Mouse (Mus musculus) layer of hippocampus, adult 8-10 months (tissue): ENCODE results near the gene Exog. TPM values are rescaled to one million over a fixed set of nuclear protein-coding genes. Genes with fewer than 3 reads are reported as not detected.

Experiments
- DNase-seq, 2 experiments: peaks; one replicate each; pipeline ENCODE4 v3.0.0; 2022; ENCODE audit warnings: low spot score in 2 of 2
- total RNA-seq, 4 experiments: library from RNA; stranded (reverse); gene quantifications; 2 replicates each; pipeline ENCODE4 v1.2.4; 2022

The Exog gene
- total RNA-seq, 4 experiments from 2014 or later = 17.2 to 24.9 (median 19.0) TPM

DNA sequence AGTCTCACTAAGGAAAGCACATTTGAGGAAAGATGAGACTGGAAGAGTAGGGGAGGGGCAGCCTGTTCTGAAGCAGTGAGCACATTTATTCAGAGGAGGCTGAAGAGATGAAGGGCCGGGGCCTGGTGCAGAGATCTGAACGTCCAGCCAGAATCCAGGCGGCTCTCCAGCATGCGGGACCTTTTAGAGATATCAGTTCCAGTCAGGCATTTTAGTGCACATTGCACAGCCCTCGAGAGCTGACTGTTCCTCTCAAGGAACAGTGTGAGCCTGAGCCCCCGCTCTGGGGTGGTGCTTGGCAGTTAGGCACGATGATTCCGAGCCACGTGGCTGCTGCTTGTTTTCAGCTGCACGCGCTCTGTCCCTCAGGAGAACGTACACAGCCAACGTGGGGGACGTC, 12.4 kb downstream of the Exog start:
- DNase-seq = no peak

DNA sequence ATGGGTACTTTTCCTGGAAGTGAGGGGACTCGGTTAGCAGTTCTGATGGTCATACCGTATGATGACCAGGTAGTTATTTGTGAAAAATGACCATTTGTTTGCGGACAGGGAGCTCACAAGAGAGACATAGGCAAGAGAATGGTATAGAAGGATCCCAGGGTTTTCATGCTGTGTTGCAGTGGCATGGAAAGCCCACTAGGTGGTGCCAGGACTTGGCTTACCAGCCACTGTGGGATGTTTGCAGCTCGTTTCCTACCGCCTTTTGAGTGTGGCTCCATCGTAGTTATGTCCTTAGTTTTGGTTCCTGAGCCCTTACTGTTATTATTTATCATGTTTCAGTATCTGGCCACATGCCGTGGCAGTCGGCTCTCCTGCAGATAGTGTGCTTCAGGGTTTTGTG, 15.7 kb downstream of the Exog start:
- peak; percentile 45 to 81 for DNase-seq

DNA sequence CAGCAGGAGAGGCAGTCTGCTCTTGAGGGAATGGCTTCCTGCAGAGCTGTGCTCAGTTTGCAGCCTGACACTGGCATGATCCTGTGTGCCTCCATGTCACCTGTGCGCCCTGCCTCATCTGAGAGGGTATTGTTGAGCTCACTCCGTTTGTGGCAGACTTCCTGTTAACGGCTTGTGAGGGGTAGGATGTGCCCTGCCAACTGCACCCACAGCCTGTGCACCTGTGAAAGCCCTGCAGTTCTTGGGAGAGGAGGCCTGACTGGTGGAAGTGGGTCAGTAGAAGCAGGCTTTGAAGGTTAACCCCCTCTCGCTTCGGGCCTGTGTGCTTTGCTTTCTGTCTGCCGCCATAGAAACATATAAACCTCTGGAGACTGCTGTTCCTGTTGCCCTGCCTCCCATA, 20.3 kb downstream of the Exog start:
- no peak for DNase-seq

DNA sequence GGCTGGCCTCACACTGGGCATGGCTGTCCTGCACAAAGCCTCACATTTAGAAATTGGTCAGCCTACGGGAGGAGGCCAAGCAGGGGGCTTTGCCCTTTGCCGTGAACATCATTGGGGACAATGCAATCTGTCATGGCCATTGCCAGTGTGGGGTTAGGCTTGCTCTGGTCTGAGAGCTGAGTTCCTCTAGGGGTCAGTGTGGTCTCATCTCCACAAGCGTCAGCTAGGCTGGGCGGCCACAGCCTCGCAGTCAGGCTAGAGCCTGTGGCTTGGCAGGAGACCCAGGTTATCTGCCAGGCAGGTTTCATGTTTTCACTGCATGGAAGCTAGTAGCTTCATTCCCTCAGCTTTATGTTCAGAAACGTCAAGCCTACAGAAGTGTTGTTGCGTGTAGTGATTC, 20.9 kb downstream of the Exog start:
- DNase-seq = no peak

DNA sequence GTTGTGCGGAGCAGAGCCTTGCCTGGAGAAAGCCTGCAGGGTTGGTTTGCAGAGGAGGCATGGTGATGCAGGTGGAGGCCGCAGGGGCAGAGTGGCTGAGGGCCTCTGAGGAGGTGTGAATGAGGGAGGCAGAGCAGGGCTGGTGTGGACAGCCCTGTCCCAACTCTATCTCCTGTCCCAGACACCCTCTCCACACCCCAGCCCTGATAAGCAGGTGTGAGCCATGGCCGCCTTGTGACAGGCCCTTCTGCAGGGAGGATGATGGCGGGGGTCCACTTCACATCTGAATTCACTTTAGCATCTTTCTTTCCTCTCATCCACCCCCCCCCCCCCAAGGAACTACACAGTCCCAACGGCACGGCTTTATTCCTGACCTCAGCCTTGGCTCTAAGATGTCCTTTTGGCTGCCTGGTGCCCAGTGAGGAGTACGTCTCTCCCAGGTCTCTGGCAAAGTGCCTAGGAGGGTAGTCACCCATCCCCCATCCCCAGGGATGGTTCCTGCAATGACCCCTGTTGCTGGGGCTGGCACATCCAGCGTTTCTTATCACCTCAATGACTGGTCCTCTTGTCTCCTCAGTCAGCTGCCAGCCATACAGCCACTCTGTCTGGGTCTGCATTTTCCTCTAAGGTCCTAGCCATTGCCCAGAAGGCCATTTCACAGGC, 25.1 kb downstream of the Exog start:
- DNase-seq = no peak

DNA sequence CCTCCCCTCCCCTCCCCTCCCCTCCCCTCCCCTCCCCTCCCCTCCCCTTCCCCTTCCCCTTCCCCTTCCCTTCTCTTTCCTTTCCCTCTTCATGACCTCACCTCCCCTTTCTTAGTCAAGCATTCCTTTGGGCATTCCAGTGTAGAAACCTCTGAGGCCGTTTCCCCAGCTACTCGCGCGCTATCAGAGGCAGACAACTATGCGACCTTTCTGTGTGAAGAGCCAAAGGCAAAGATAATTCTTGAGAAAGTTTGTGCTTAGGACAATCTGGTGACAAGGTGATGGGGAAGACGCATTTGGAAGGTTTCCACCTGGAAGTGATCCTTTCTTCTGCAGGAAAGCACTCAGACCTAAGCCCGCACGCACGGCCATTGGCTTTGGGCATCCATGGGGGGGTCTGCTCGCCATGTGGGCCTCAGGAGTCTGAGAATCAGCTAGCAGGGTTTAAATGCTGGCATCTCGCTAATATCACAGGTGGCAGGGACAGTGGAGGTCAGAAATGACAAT, 27.7 kb downstream of the Exog start:
- DNase-seq = no peak

DNA sequence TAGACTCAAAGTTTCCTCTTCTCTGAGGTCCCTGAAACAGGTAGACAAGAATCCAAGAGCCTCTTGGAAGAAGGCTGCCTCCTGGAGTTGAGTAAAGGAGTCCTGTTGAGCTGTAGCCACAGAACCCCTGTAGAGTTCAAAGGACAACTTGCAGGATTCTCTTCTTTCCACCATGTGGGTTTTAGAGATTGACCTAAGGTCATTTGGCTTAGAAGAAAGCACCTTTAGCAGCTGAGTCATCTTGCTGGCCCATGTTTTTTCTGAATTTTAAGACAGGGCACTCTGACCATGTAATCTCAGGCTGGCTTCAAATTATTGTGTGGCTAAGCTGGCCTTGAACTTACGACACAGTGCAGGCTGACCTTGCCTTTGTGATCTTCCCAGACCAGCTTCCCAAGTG, 28.3 kb downstream of the Exog start:
- DNase-seq = no peak

DNA sequence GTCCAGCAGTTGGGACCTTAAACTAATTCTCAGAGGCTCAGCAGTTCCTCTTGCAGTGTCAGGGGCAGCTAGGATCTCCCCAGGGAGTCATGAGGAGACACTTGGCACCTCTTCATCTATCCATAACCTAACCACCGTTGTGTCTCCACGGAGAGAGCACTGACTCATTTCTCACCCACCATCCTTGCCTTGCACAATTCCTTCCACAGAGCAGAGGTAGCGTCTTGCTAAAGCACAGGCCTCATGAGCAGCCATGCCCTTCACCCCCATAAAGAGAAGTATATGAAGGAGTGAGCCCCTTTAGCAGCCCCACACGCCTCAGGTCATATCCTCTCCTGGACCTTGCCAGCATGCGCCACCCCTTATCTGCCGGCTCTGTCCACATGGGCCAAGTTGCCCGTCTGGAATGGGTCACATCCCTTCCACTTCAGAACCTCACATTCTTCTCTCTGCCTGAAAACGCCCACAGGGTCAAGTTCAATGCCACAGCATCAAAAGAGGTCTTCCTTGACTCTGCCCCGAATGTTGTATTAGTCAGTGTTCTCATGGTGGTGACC, 28.9 kb downstream of the Exog start:
- no peak for DNase-seq

DNA sequence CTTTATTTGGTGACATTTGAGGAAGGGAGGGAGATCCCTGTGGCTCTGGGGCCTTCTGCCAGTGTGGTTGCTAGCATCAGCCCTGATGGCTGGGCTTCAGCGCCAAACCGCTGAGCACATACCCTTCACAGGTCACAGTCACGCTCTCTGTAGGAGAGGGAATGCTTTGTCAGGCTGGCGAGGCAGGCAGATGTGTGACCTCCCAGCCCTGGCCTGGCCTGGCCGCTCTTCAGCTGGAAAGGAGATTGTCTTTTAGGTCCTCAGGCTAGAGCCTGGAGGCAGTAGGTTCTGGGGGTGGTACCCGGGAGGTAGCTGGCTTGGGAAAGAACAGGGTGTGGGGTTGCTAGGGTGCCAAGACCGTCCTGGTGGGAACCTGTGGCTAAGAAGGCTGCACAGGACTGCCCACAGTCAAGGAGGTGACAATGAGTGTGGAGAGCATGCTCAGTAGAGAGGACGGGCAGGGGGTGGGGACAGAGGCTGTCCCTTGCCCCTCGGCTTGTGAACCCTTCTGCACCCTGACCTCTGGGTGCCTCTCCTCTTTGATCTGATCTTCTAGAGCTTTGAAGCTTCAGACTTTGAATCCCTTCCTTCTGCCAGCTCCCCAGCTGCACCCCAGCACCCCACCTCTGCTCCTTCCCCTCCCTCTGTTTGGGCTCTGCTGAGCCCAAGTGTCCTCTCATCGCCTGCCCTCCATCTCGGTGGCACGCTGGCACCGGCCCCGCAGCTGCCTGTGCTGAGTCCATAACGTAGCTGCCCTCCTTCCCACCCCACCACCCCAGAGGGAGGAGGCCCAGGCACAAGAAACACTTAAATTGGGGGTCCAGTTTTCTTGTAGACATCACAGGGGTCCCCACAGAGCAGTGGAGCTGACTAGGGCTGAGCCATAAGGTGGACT, 30.2 kb downstream of the Exog start:
- no peak for DNase-seq

DNA sequence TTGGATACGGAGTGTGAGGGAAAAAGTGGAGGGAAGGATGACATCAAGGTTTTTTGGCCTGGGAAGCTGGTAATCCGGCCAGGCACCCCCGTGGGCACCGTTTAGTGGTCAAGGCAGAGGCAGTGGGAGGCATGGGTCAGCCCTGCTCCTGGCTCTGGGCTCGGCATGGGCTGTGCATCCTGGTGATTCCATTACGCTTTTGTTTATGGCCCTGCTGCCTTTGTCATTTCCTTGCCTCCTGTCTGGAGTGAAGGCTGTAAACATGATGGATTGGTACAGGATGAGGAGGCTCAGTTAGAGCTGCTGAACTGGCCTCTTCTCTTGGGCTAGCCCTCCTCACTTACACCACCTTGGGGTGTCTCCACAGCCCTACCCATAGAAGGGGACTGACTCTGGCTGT, 33.0 kb downstream of the Exog start:
- DNase-seq = no peak

DNA sequence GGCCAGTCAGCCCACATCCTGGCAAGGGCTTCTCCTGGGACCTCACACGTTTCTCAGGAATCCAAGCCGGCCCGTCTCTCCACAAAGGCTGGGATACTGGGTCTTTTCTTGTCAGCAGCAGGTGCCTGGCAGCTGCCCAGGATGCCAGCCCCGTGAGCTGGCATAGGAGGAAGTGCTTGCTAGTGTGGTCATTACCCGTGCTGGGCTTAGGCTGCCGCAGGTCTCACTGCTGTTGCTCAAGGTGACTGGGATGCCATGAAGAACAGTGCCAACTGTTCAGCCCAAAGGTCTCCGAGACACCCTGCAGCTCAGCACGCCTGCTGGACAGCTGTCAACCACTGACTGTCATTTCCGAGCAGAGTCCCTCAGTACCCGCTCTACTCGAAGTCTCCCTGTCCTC, 33.6 kb downstream of the Exog start:
- DNase-seq = no peak

DNA sequence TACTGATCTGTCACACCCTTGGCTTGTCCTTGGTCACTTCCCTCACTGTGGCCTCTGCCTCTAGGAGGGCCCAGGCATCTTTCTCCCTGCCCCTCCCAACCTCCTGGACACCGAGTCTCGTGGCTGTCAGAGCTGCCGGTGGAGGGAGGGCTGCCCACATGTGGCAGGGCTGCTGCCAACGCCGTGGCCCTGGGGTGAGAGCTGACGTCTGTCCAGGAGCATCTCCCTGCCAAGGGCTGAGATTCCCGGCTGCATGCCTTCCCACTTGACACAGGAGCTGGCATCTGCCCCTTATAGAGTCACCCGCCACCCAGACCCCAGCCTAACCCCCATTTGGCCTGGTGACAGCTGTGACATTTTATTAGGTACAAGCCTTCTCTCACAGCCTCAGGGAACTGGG, 34.6 kb downstream of the Exog start:
- DNase-seq = no peak

DNA sequence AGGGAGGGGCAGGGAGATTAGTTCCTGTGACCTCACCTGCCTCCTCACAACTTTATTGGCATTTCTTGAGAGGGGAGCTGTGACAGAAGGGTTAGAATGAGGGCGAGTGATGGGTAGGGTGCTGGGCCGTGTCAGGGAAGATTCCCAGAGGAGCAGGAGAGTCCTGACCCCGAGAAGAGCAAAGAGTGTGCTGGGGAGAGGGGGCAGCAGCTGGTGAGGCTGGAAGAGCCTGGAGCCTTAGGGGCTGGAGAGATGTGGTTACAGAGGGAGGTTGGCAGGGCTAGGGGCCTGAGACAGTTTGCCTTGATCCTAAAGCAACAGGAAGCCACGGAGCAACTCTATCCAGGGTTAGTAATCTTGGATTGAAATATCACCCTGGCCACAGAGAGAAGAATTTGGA, 36.9 kb downstream of the Exog start:
- no peak for DNase-seq

DNA sequence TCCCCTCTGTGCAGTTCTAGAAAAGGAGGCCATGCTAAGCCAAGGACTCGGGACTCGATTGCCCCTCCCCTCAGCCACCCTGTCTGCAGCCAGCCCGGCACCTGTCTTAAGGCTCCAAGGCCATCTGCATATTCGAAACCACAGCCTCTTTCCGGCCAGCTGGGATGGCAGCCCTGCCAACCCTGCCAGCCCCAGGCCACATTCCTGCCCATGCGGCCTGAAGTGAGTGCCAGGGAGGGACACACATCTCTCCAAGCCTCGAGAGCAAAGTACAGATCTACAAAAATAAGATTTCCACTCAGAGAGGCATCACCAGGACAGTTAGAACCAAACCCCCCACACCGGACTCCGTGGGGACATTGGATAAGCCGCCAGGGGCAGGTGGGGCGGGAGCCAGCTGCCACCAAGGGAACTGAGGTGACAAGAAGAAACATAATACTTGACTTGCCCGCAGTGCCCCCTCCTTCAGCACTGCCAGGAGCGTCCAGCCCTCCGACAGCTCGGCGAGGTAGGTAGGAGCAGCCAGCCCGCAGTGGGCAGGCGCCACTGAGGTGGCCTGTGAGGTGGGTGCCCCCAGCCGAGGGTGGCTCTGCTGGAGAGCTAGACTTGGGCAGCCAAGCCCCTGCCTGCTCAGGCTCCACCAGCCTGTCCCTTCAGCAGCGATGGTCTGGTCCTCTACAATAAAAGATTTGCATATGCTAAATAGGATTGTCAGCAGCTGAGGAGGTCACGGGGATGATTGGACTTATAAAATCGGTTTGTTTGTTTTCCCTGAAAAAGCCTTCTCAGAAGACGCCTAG, 39.0 kb downstream of the Exog start:
- DNase-seq = no peak

DNA sequence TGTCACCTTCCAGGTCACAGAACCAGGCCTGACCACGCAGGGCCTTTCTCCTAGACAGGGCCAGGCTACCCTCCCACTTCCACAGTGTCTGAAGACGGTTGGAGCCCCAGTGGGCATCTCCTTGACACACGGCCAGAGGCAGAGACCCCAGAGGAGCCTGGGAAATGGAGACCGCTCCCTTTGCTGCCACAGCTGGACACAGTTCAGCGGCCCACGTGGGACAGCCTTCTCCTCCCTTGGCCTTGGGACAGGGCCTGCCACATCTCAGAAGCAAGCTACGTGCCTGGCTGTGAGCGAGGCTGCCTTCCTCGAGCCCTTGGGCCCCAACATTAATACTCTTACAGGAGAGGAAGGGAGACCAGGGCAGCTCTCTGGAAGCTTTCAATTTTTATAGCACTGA, 39.7 kb downstream of the Exog start:
- DNase-seq = no peak

DNA sequence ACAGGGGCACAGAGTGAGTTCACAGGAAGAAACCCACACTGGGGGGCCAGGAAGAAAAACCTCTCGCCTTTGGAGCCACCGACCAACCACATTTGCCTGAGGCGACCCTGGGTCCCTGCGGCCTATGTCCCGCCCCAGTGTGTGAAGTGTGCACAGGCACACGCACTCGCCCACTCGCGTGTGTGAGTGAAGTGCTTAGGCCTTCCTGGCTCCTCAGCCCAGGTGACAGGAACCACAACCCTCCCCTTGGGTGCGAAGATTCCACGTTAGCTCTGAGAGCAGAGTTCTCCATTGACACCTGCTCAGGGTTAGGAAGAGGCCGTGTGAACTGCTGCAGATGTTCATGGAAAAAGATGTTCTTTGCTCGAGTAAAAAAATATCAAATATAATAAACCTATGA, 40.1 kb downstream of the Exog start:
- no peak for DNase-seq

DNA sequence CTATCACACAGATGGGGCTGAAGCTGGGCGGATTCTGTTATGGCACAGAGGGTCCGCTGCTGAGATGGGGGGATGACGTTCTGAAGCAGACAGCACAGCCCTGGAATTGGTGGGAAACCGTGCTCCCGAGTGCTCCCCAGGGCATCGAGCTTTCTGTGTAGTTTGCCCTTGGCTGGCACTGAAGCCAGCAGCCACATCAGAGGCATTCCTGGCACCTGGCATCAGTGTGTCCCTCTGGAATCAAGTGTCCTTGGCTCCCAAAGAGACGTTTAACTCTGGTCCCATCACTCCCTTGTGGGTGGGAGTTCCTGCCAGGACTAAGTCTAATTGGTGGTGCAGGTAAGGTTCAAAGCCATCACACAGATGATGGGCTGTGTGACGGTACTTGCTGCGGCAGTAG, 51.6 kb downstream of the Exog start:
- no peak for DNase-seq

DNA sequence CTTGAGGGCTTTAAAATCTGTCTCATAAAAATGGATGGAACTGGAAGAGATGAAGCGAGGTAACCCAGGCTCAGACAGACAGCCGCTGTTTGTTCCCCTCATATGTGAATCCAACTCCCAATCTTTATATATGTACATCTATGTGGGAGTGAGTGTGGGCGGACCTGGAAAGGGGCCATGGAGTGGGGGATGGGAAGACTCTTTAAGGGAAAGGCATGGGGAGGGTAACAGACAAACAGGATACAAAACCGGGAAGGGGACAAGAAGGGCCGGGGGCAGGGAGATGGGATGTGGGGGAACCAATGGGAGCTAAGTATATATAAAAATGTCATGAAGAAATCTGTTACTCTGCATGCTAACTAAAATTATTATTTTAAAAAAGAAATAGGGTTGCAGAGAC, 52.2 kb downstream of the Exog start:
- no peak for DNase-seq

DNA sequence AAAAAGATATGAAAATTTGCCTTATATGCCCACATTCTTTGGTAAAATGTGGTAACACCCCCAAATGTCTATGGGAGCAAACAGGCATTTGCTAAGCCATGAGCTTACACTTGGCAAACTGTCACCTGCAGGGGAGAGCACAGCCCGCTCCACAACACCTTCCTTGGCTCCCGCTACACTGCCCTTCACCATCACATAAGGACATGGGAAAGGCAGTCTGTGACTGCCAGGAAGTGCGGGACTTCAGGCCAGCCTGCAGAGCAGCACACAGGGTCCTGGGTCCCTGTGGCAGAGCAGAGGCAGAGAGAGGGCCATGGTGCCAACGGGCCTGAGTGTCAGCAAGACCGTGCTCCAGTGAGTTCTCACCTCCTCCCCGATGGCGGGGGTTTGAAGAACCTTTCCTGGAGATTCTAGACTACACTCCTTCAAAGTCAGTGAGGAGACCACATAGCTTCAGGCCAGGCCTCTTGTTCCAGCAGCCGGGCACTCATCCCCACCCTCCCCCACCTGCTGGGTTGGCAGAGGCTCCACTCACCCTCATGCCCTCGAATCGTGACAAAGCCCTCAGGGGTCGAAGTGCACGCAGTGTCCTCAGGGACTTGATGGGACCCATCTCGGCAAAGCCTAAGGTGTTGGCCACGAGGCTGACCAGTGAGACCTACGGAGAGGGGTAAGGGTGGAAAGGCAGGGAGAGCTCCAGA, 53.0 kb downstream of the Exog start:
- no peak for DNase-seq

DNA sequence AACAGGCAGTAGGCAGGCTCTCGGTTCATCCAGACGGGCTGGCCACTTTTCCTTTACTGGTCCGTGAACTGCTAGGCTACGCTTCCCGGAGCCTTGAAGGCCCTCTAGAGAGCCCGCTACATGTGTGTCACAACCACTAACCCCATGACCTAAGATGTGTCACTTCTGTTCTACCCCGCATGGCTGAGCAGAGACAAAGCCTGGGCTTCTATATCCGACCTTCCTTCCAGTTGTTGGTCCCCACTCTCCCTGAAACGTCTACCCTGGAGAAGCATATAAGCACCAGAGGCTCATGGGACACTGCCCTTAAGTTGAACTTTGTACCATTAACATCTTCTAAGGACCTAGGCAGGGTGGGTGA, 53.5 kb downstream of the Exog start:
- no peak for DNase-seq

DNA sequence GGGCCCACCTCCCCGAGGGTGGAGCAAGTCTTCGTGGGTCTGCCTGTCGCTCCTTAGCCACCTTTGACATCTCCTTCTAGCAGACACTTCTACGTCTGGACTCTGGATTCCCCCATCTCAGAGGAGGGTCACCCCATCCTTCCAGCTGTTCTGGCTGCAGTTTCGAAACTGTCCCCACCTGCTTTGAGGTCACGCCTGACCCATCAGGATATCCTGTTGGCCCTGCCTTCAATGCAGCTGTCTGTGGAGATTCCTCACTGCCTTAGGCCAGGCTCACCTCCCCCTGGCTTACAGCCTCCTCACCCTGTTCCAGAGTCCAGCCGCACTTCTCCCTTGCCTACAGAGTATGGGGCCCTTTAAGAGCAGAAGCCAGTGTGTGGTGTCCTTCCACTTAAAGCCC, 54.1 kb downstream of the Exog start:
- DNase-seq = no peak
